Mouse (Mus musculus): ENCODE measurements at regions not wholly inside any gene's neighbourhood (a gene's known extent, or its start where the extent isn't known, plus 50 kb on each side); places are given as distances from the start of the nearest gene placed in this dataset.

DNA sequence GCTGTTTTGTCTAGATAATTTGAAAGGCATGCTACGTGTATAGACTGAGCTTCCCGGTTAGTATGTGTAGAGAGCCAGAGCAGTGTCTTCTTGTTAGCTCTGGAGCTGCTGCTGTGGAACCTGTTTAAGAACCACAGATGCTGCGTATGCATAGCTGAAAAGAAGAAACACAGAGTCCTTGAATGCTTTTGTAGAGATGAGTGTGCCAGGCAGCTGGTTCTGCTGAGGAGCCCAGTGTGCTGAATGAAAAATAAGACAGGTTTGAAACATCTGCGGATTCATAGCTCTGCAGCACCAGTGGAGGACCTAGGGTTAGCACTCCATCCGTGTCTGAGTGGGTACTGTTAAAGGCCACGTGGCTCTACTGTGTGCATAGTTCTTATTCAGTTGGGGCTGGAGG, 78.9 kb upstream of the Syt6 start:
- no peak for ATAC-seq (ENCODE audit: low read depth)
- no peak overlapping the region for H3K27ac ChIP-seq (ENCODE audit: low read length)
- H3K4me2 ChIP-seq (ENCODE audit: low read depth, low read length): no peak overlapping the region
- WGBS: 80% methylated on average over 6 of the region's 6 CpGs
- no peak overlapping the region for H3K9ac ChIP-seq (ENCODE audit: low read length)
- no peak overlapping the region for H3K4me3 ChIP-seq (ENCODE audit: low read length)
- H3K4me1 ChIP-seq (replicated peaks; ENCODE audit: control insufficient read depth, insufficient read depth, low read length): no peaks in the 10 kb centered on the region
- no peaks in the 10 kb centered on the region for H3K9me3 ChIP-seq (ENCODE audit: control insufficient read depth, low read length)
- H3K27me3 ChIP-seq (ENCODE audit: control insufficient read depth, insufficient read depth, low read depth, low read length): no peaks in the 10 kb centered on the region
- H3K36me3 ChIP-seq (ENCODE audit: control insufficient read depth, insufficient read depth, low read length): no peaks in the 10 kb centered on the region

DNA sequence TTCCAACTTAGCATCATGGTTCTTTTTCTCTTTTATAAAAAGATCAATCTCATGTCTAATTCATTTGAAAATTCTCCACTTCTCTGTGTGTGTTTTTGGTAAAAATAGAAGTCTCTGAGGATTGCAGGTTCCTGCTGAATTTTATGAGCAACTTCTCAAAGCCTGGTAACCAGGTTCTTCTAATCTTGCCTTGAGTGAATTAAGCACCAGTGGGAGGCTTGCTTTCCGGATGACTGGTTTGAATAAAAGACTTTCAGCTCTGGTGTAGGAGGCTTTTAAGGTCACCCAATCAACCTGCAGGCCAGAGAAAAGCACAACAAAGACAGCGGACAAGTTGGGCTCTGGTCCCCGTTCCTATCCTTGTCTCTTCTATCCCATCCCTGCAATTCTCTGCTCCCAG, 78.3 kb upstream of the Syt6 start:
- WGBS: 78% methylated on average over 3 of the region's 3 CpGs
- H3K27me3 ChIP-seq (ENCODE audit: control insufficient read depth, insufficient read depth, low read depth, low read length): no peaks in the 10 kb centered on the region
- no peaks in the 10 kb centered on the region for H3K9me3 ChIP-seq (ENCODE audit: control insufficient read depth, low read length)
- no peak overlapping the region for H3K27ac ChIP-seq (ENCODE audit: low read length)
- no peaks in the 10 kb centered on the region for H3K36me3 ChIP-seq (ENCODE audit: control insufficient read depth, insufficient read depth, low read length)
- ATAC-seq (ENCODE audit: low read depth): no peak
- H3K4me3 ChIP-seq (ENCODE audit: low read length): no peak overlapping the region
- no peaks in the 10 kb centered on the region for H3K4me1 ChIP-seq (replicated peaks; ENCODE audit: control insufficient read depth, insufficient read depth, low read length)
- no peak overlapping the region for H3K9ac ChIP-seq (ENCODE audit: low read length)
- no peak overlapping the region for H3K4me2 ChIP-seq (ENCODE audit: low read depth, low read length)

DNA sequence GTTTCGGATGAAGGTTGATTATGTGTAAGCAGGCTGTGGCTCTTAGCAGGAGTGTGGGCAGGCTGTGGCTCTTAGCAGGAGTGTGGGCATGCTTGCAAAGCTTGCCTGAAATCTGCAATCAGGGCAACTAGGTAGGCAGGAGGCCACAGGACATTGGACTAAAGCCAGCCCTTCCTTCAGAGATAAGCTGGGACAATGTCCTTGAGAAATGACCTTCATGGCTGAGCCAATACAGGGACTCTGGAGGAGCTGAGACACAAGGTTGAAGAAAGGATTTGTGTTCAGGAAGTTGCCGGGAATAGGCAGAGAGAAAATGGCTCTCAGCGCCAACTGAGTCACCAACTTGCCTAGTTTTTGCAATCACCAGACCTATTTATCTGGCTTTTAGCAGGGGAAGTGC, 77.3 kb upstream of the Syt6 start:
- 86% methylated on average over 3 of the region's 3 CpGs for WGBS
- H3K27ac ChIP-seq (ENCODE audit: low read length): no peak overlapping the region
- no peak overlapping the region for H3K9ac ChIP-seq (ENCODE audit: low read length)
- no peaks in the 10 kb centered on the region for H3K4me1 ChIP-seq (replicated peaks; ENCODE audit: control insufficient read depth, insufficient read depth, low read length)
- no peak overlapping the region for H3K4me2 ChIP-seq (ENCODE audit: low read depth, low read length)
- no peaks in the 10 kb centered on the region for H3K36me3 ChIP-seq (ENCODE audit: control insufficient read depth, insufficient read depth, low read length)
- H3K27me3 ChIP-seq (ENCODE audit: control insufficient read depth, insufficient read depth, low read depth, low read length): no peaks in the 10 kb centered on the region
- no peak overlapping the region for H3K4me3 ChIP-seq (ENCODE audit: low read length)
- no peaks in the 10 kb centered on the region for H3K9me3 ChIP-seq (ENCODE audit: control insufficient read depth, low read length)
- ATAC-seq (ENCODE audit: low read depth): no peak

DNA sequence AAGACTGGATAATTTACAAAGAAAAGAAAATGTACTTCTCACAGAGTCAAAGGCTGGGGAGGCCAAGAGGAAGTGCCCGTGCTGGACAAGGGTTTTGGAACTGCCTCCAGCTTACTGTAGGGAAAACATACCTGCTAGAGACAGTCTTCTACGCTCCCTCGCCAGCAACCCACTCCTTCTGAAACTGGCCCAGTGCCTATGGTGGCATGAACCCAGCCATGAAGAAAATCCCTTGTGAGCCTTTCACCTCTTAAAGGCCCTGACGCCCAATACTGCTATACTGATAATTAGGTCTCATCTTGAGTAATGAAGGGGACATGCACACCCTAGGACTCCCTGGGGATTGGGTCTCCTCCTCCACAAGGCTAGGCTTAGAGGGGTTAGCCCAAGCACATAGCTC, 76.6 kb upstream of the Syt6 start:
- no peak overlapping the region for H3K4me3 ChIP-seq (ENCODE audit: low read length)
- no peaks in the 10 kb centered on the region for H3K4me1 ChIP-seq (replicated peaks; ENCODE audit: control insufficient read depth, insufficient read depth, low read length)
- H3K36me3 ChIP-seq (ENCODE audit: control insufficient read depth, insufficient read depth, low read length): no peaks in the 10 kb centered on the region
- no peak overlapping the region for H3K4me2 ChIP-seq (ENCODE audit: low read depth, low read length)
- no peak overlapping the region for H3K9ac ChIP-seq (ENCODE audit: low read length)
- ATAC-seq (ENCODE audit: low read depth): no peak
- 73% methylated on average over 4 of the region's 4 CpGs for WGBS
- no peaks in the 10 kb centered on the region for H3K27me3 ChIP-seq (ENCODE audit: control insufficient read depth, insufficient read depth, low read depth, low read length)
- no peaks in the 10 kb centered on the region for H3K9me3 ChIP-seq (ENCODE audit: control insufficient read depth, low read length)
- H3K27ac ChIP-seq (ENCODE audit: low read length): no peak overlapping the region

DNA sequence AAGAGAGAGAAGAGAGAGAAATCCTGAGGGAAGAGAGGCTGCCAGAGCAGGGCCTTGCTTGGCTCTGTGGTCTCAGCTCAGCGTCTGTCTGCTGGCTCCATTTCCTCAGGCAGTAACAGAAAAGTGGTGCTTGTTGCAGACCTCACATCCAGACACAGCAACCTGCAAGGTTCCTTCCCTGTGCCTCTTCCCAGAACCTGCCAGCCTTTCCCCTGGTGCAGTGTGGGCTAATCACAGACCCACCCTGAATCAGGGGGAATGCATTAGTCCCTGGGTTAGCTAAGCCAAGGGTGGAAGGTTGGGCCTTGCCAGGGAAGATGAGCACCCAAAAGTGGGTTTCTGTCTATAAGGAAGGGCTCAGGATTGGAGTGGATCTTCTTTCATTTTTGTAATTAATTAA, 75.2 kb upstream of the Syt6 start:
- Histone ChIP-seq H3K4me2 (ENCODE audit: low read depth, low read length) (no peak overlapping the region), H3K36me3 (ENCODE audit: control insufficient read depth, insufficient read depth, low read length) (no peaks in the 10 kb centered on the region), H3K4me3 (ENCODE audit: low read length) (no peak overlapping the region), H3K27me3 (ENCODE audit: control insufficient read depth, insufficient read depth, low read depth, low read length) (no peaks in the 10 kb centered on the region), H3K27ac (ENCODE audit: low read length) (no peak overlapping the region), H3K4me1 (replicated peaks; ENCODE audit: control insufficient read depth, insufficient read depth, low read length) (no peaks in the 10 kb centered on the region), H3K9ac (ENCODE audit: low read length) (no peak overlapping the region), H3K9me3 (ENCODE audit: control insufficient read depth, low read length) (no peaks in the 10 kb centered on the region)
- WGBS: 43% methylated on average over 1 of the region's 1 CpGs
- ATAC-seq (ENCODE audit: low read depth): no peak

DNA sequence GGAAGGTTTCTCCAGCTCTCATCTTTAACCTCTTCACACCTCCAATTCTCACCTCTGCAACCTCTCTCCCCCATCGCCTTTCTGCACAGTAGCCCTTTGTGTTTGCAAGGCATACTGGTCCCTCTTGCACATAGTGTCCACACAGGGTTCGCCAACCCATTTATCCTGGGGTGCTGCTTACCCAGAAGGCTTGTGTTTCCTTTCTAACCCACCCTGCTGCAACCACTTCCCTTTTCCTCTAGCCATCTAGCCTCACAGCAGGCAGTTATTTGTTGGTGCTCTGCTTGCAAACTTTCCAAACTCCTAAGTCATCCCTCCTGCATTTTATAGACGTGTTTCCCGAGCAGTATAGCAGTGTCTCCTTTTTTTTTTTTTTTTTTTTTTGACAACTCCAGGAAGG, 74.7 kb upstream of the Syt6 start:
- Histone ChIP-seq H3K4me1 (replicated peaks; ENCODE audit: control insufficient read depth, insufficient read depth, low read length) (no peaks in the 10 kb centered on the region), H3K27ac (ENCODE audit: low read length) (no peak overlapping the region), H3K4me2 (ENCODE audit: low read depth, low read length) (no peak overlapping the region), H3K36me3 (ENCODE audit: control insufficient read depth, insufficient read depth, low read length) (no peaks in the 10 kb centered on the region), H3K9ac (ENCODE audit: low read length) (no peak overlapping the region), H3K9me3 (ENCODE audit: control insufficient read depth, low read length) (no peaks in the 10 kb centered on the region), H3K27me3 (ENCODE audit: control insufficient read depth, insufficient read depth, low read depth, low read length) (no peaks in the 10 kb centered on the region), H3K4me3 (ENCODE audit: low read length) (no peak overlapping the region)
- WGBS: 59% methylated on average over 4 of the region's 4 CpGs
- no peak for ATAC-seq (ENCODE audit: low read depth)

DNA sequence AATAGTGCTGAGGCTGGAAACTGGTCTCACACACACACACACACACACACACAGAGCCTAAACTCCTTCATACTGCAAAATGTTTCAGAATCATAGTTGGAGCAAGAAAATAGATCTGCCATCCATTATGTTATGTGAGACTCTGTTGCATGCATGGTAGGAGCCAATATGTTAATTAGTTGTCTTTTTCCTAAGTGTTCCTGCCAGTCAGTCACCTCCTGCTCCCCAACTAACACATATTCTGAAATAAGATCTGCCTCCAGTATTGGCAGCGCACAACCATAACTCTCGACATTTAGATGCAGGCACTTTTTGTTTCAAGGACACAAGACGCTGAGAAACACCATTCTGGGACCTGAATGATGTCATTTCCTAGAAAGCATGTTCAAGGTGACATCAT, 70.9 kb upstream of the Syt6 start:
- Histone ChIP-seq H3K27ac (ENCODE audit: low read length) (no peak overlapping the region), H3K36me3 (ENCODE audit: control insufficient read depth, insufficient read depth, low read length) (no peaks in the 10 kb centered on the region), H3K27me3 (ENCODE audit: control insufficient read depth, insufficient read depth, low read depth, low read length) (no peaks in the 10 kb centered on the region), H3K4me2 (ENCODE audit: low read depth, low read length) (no peak overlapping the region), H3K9ac (ENCODE audit: low read length) (no peak overlapping the region), H3K4me1 (replicated peaks; ENCODE audit: control insufficient read depth, insufficient read depth, low read length) (no peaks in the 10 kb centered on the region), H3K4me3 (ENCODE audit: low read length) (no peak overlapping the region), H3K9me3 (ENCODE audit: control insufficient read depth, low read length) (no peaks in the 10 kb centered on the region)
- WGBS: 83% methylated on average over 3 of the region's 3 CpGs
- no peak for ATAC-seq (ENCODE audit: low read depth)

DNA sequence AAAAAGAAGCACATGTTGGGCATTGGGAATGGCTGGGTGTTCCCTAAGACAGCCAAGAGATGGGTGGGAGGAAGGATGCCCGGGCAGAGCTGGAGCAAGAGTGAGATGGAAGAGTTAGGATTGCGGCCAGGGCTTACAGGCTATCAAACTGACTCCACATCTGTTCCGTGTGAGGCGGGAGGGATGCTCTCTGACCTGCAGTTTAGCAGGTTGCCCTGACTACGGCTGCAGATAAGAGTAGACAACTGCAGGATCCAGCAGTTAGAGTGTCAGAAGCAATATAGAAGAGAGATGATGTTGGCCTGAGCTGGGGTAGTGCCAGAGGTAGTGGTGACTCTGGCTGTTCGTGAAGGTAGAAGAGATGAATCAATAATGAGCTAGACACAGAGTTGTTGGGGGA, 61.6 kb upstream of the Syt6 start:
- H3K9ac ChIP-seq (ENCODE audit: low read length): no peak overlapping the region

DNA sequence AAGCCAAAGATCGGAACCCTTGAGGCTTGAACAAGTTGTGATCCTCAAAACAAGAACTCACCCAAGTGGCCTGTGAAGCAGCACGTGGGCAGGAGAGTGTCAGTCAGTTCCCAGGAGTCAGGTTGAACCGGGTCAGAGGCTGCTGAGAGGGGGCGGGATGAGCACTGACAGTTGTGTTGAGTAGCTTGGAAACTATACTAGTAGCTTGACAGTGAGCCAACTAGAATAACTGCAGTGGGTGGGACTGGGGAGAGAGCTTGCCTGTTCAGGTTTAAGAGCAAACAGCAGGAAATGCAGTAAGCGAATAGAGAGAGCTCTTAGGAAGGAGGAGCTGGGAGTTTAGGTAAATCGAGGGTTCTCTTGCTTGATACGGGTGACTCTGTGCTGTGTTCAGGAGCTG, 61.0 kb upstream of the Syt6 start:
- Histone ChIP-seq H3K27me3 (ENCODE audit: control insufficient read depth, insufficient read depth, low read depth, low read length) (no peaks in the 10 kb centered on the region), H3K4me3 (ENCODE audit: low read length) (no peak overlapping the region), H3K9me3 (ENCODE audit: control insufficient read depth, low read length) (no peaks in the 10 kb centered on the region), H3K36me3 (ENCODE audit: control insufficient read depth, insufficient read depth, low read length) (no peaks in the 10 kb centered on the region), H3K4me2 (ENCODE audit: low read depth, low read length) (no peak overlapping the region), H3K9ac (ENCODE audit: low read length) (no peak overlapping the region), H3K27ac (ENCODE audit: low read length) (no peak overlapping the region), H3K4me1 (replicated peaks; ENCODE audit: control insufficient read depth, insufficient read depth, low read length) (peaks cover 2% of the 10 kb centered on the region; the same call in 1 of the 2 replicates)
- WGBS: 43% methylated on average over 7 of the region's 7 CpGs
- no peak for ATAC-seq (ENCODE audit: low read depth)

More for the DNA sequence above, 61.6 kb upstream of the Syt6 start:
- H3K4me2 ChIP-seq (ENCODE audit: low read depth, low read length): no peak overlapping the region
- no peaks in the 10 kb centered on the region for H3K27me3 ChIP-seq (ENCODE audit: control insufficient read depth, insufficient read depth, low read depth, low read length)
- no peak for ATAC-seq (ENCODE audit: low read depth)
- no peak overlapping the region for H3K27ac ChIP-seq (ENCODE audit: low read length)
- H3K36me3 ChIP-seq (ENCODE audit: control insufficient read depth, insufficient read depth, low read length): no peaks in the 10 kb centered on the region
- H3K4me3 ChIP-seq (ENCODE audit: low read length): no peak overlapping the region
- peaks cover 2% of the 10 kb centered on the region; the same call in 1 of the 2 replicates for H3K4me1 ChIP-seq (replicated peaks; ENCODE audit: control insufficient read depth, insufficient read depth, low read length)
- H3K9me3 ChIP-seq (ENCODE audit: control insufficient read depth, low read length): no peaks in the 10 kb centered on the region
- WGBS: 53% methylated on average over 6 of the region's 6 CpGs

DNA sequence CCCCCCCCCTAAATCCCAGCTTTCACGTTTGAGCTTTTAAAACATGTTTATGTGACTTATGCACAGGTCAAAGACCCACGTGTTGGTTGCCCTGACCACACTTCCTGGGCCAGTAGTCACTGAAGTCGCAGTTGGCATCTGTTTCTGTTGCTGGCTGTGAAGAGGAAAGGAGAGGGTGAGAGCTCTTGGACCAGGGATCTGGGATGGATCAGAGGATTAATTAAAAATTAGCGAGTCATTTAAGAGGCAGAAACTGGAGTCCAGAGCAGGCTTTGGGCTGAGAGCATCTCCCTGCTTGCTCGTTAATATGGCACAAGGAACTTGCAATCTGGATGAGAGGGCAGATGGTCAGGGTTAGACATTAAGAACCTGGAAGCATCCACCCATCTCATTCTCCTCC, 59.1 kb upstream of the Syt6 start:
- no peak for ATAC-seq (ENCODE audit: low read depth)
- H3K9me3 ChIP-seq (ENCODE audit: control insufficient read depth, low read length): no peaks in the 10 kb centered on the region
- H3K9ac ChIP-seq (ENCODE audit: low read length): no peak overlapping the region
- no peak overlapping the region for H3K4me3 ChIP-seq (ENCODE audit: low read length)
- no peaks in the 10 kb centered on the region for H3K27me3 ChIP-seq (ENCODE audit: control insufficient read depth, insufficient read depth, low read depth, low read length)
- H3K4me1 ChIP-seq (replicated peaks; ENCODE audit: control insufficient read depth, insufficient read depth, low read length): peaks cover 2% of the 10 kb centered on the region; the same call in 1 of the 2 replicates
- no peak overlapping the region for H3K27ac ChIP-seq (ENCODE audit: low read length)
- no peak overlapping the region for H3K4me2 ChIP-seq (ENCODE audit: low read depth, low read length)
- 49% methylated on average over 5 of the region's 5 CpGs for WGBS
- no peaks in the 10 kb centered on the region for H3K36me3 ChIP-seq (ENCODE audit: control insufficient read depth, insufficient read depth, low read length)

All from lung, embryonic 16.5 days (tissue).